Mouse (Mus musculus) hindbrain, embryonic 14.5 days (tissue): ENCODE measurements at regions not wholly inside any gene's neighbourhood (a gene's known extent, or its start where the extent isn't known, plus 50 kb on each side); places are given as distances from the start of the nearest gene placed in this dataset.

ENCODE experiments used
- ATAC-seq: fragments of 200-750 bp; cut with Nextera tagmentation; 2 replicates; pipeline ENCODE4 v1.8.0; 2017; ENCODE audit warnings: moderate number of reproducible peaks, mild to moderate bottlenecking, moderate TSS enrichment, moderate library complexity; ENCODE audit not compliant: low FRiP score
- DNase-seq: peaks from one replicate; pipeline ENCODE4 v3.0.0-alpha.2; 2015; ENCODE audit warnings: low spot score
- H3K27ac ChIP-seq: fragments of 300-500 bp; sonication (generic); 2 replicates; pipeline ENCODE4 v1.5.1; 2014; ENCODE audit warnings: mild to moderate bottlenecking, moderate library complexity
- H3K27me3 ChIP-seq: fragments of 300-500 bp; sonication (generic); 2 replicates; pipeline ENCODE4 v1.6.1; 2014; ENCODE audit warnings: mild to moderate bottlenecking, low read length, mixed read lengths; ENCODE audit not compliant: control insufficient read depth, insufficient read depth
- H3K36me3 ChIP-seq: fragments of 300-500 bp; sonication (generic); replicated peaks from 2 replicates; pipeline ENCODE4 v1.6.1; 2014; ENCODE audit not compliant: control insufficient read depth, insufficient read depth
- H3K4me1 ChIP-seq: fragments of 300-500 bp; sonication (generic); replicated peaks from 2 replicates; pipeline ENCODE4 v1.6.1; 2014; ENCODE audit warnings: antibody characterized with exemption, low read length, mixed read lengths; ENCODE audit not compliant: control insufficient read depth, insufficient read depth
- H3K4me2 ChIP-seq: fragments of 300-500 bp; sonication (generic); replicated peaks from 2 replicates; pipeline ENCODE4 v1.6.1; 2014; ENCODE audit warnings: mild to moderate bottlenecking, moderate library complexity
- H3K4me3 ChIP-seq: fragments of 300-500 bp; sonication (generic); replicated peaks from 2 replicates; pipeline ENCODE4 v1.5.1; 2014; ENCODE audit warnings: mild to moderate bottlenecking, low read length
- H3K9ac ChIP-seq: fragments of 300-500 bp; sonication (generic); 2 replicates; pipeline ENCODE4 v1.6.1; 2014
- H3K9me3 ChIP-seq: fragments of 300-500 bp; sonication (generic); 2 replicates; pipeline ENCODE4 v1.6.1; 2016; ENCODE audit warnings: low read length; ENCODE audit not compliant: control insufficient read depth
- WGBS: fragments of 180-500 bp; shearing (Covaris S2); extraction: QIAGEN DNeasy Blood & Tissue Kit; methylation state at CpG from one replicate; pipeline ENCODE4 v1.1.7; 2014; 5-methylcytosine and 5-hydroxymethylcytosine counted together

- H3K4me2 ChIP-seq, result no peak overlapping the region
- no peak overlapping the region for H3K9ac ChIP-seq
- H3K4me3 ChIP-seq, result no peak overlapping the region
- 96% methylated on average over 1 of the region's 1 CpGs for WGBS
- peaks cover 12% of the 10 kb centered on the region; the same call in 1 of the 2 replicates for H3K27me3 ChIP-seq
- no peaks in the 10 kb centered on the region for H3K36me3 ChIP-seq
- no peak overlapping the region for H3K27ac ChIP-seq
- peaks cover 27% of the 10 kb centered on the region for H3K4me1 ChIP-seq
- H3K9me3 ChIP-seq, result no peaks in the 10 kb centered on the region
- DNase-seq (no peak), ATAC-seq (no peak)
Measured at GRCm38 (mm10) chr3:34325669-34326068, 244.5 kb upstream of the Dnajc19 start.

GRCm38 (mm10) chr3:34322527-34323210 lies 241.5 kb upstream of the Dnajc19 start:
- ATAC-seq, result peak; percentile 75
- H3K4me2 ChIP-seq, result no peak overlapping the region
- no peak overlapping the region for H3K27ac ChIP-seq
- 27% methylated on average over 15 of the region's 15 CpGs for WGBS
- H3K9ac ChIP-seq, result no peak overlapping the region
- peak; percentile 52 for DNase-seq
- no peak overlapping the region for H3K4me3 ChIP-seq
- no peaks in the 10 kb centered on the region for H3K9me3 ChIP-seq
- H3K4me1 ChIP-seq, result peaks cover 23% of the 10 kb centered on the region
- 0 out of 2 replicates have a peak, but pooled peaks cover 5% of the 10 kb centered on the region for H3K27me3 ChIP-seq
- no peaks in the 10 kb centered on the region for H3K36me3 ChIP-seq

GRCm38 (mm10) chr3:34314798-34315197 lies 233.7 kb upstream of the Dnajc19 start:
- Histone ChIP-seq H3K9me3 (no peaks in the 10 kb centered on the region), H3K36me3 (no peaks in the 10 kb centered on the region), H3K9ac (no peak overlapping the region), H3K4me1 (peaks cover 16% of the 10 kb centered on the region), H3K27ac (no peak overlapping the region), H3K4me3 (no peak overlapping the region), H3K27me3 (no peaks in the 10 kb centered on the region), H3K4me2 (0 out of 2 replicates have a peak overlapping the region, but pooled peaks have one; percentile 9)
- DNase-seq (no peak), ATAC-seq (no peak)
- 50% methylated on average over 8 of the region's 8 CpGs for WGBS

- no peak for ATAC-seq
- Histone ChIP-seq H3K9ac (no peak overlapping the region), H3K4me1 (peaks cover 16% of the 10 kb centered on the region), H3K27me3 (no peaks in the 10 kb centered on the region), H3K36me3 (no peaks in the 10 kb centered on the region), H3K27ac (no peak overlapping the region), H3K4me2 (0 out of 2 replicates have a peak overlapping the region, but pooled peaks have one; percentile 9), H3K4me3 (no peak overlapping the region), H3K9me3 (no peaks in the 10 kb centered on the region)
- no peak for DNase-seq
- WGBS, result 41% methylated on average over 11 of the region's 11 CpGs
Measured at GRCm38 (mm10) chr3:34314393-34314792, 233.3 kb upstream of the Dnajc19 start.

DNA sequence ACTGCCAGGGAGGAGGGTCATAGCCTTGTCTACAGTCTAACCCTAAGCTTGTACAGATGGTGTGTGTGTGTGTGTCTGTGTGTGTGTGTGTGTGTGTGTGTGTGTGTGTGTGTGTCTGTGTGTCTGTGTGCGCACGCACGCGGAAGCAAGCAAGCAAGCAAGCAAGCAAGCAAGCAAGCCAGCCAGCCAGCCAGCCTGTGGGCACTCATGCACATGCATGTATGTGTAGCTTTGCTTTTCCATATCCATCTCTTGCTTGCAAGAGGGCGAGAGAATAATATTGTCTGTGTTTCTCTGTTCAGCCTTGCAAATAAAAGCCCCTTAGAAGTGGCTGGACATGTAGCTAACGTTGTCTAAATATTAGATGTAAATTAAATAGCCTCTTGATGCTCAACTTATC lies 230.8 kb upstream of the Dnajc19 start:
- 80% methylated on average over 6 of the region's 6 CpGs for WGBS
- no peak overlapping the region for H3K4me3 ChIP-seq
- H3K9ac ChIP-seq, result no peak overlapping the region
- H3K9me3 ChIP-seq, result no peaks in the 10 kb centered on the region
- H3K27me3 ChIP-seq, result no peaks in the 10 kb centered on the region
- H3K36me3 ChIP-seq, result no peaks in the 10 kb centered on the region
- no peak overlapping the region for H3K27ac ChIP-seq
- no peak overlapping the region for H3K4me2 ChIP-seq
- peaks cover 16% of the 10 kb centered on the region for H3K4me1 ChIP-seq
- DNase-seq (no peak), ATAC-seq (no peak)

DNA sequence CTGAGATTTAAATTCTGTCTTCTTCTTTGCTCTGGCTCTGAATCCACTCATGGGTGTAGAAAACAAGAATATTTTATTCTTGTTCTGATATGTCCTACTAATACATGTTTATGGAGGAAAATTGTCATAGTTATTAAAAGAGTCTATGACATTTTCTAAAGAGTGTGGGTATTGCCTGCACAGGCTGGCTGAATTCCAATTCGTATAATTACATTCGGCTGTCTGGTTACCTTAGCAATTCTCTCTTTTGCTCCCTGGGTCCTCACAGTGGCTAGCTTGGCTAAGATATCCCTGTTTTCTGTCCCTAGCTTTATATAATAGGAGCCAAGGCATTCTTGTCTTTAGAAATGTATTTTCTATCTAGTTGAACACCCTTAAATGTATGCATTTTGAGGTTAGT lies 218.5 kb upstream of the Dnajc19 start:
- H3K36me3 ChIP-seq, result no peaks in the 10 kb centered on the region
- no peak overlapping the region for H3K4me3 ChIP-seq
- ATAC-seq (no peak), DNase-seq (no peak)
- H3K9me3 ChIP-seq, result no peaks in the 10 kb centered on the region
- H3K27ac ChIP-seq, result no peak overlapping the region
- H3K27me3 ChIP-seq, result no peaks in the 10 kb centered on the region
- 55% methylated on average over 2 of the region's 2 CpGs for WGBS
- no peak overlapping the region for H3K4me2 ChIP-seq
- H3K9ac ChIP-seq, result no peak overlapping the region
- no peaks in the 10 kb centered on the region for H3K4me1 ChIP-seq

- Histone ChIP-seq H3K9me3 (no peaks in the 10 kb centered on the region), H3K4me2 (no peak overlapping the region), H3K4me1 (no peaks in the 10 kb centered on the region), H3K9ac (no peak overlapping the region), H3K27ac (no peak overlapping the region), H3K36me3 (no peaks in the 10 kb centered on the region), H3K4me3 (no peak overlapping the region), H3K27me3 (no peaks in the 10 kb centered on the region)
- peak; percentile 61 for DNase-seq
- ATAC-seq, result peak; percentile 27; the same call in 1 of the 2 replicates
- WGBS, result 58% methylated on average over 5 of the region's 5 CpGs
Measured at GRCm38 (mm10) chr3:34287836-34288235, 206.7 kb upstream of the Dnajc19 start.

DNA sequence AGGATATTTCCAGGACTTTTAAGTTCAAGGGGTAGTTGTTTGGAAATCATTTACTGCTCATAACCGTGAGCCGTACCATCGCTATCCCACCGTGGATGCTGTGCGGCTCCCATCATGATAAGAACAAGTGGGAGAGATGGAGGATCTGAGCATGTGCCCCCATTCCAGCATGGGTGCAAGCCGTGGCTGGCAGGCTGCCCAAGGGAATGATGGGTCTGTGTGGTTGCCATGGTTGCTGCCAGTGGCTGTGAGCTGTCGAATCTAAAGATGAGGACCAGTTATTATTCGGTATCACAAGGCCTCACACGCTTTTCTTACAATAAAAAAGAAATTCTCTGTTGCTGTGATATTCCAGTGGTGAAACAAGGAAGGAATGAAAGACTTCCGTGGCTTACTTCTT lies 189.0 kb upstream of the Dnajc19 start:
- Histone ChIP-seq H3K4me3 (no peak overlapping the region), H3K36me3 (no peaks in the 10 kb centered on the region), H3K9me3 (no peaks in the 10 kb centered on the region), H3K4me2 (no peak overlapping the region), H3K27ac (no peak overlapping the region), H3K9ac (no peak overlapping the region), H3K27me3 (no peaks in the 10 kb centered on the region), H3K4me1 (0 out of 2 replicates have a peak, but pooled peaks cover 13% of the 10 kb centered on the region)
- ATAC-seq, result no peak; the same call in 1 of the 2 replicates
- WGBS, result 59% methylated on average over 10 of the region's 10 CpGs
- no peak for DNase-seq

- H3K27ac ChIP-seq, result no peak overlapping the region
- no peaks in the 10 kb centered on the region for H3K36me3 ChIP-seq
- no peaks in the 10 kb centered on the region for H3K9me3 ChIP-seq
- DNase-seq, result peak; percentile 70
- H3K4me1 ChIP-seq, result 0 out of 2 replicates have a peak, but pooled peaks cover 13% of the 10 kb centered on the region
- peak overlapping the region; percentile 6; the same call in 1 of the 2 replicates for H3K4me2 ChIP-seq
- H3K27me3 ChIP-seq, result no peaks in the 10 kb centered on the region
- peak; percentile 48; the same call in 1 of the 2 replicates for ATAC-seq
- WGBS, result 39% methylated on average over 12 of the region's 12 CpGs
- no peak overlapping the region for H3K9ac ChIP-seq
- no peak overlapping the region for H3K4me3 ChIP-seq
Measured at GRCm38 (mm10) chr3:34266462-34266861, 185.3 kb upstream of the Dnajc19 start.
